Mouse (Mus musculus) Muller cell, postnatal 12 days (primary cell): Measurements from ENCODE around the gene Shisa6.

Source experiments
- DNase-seq: peaks from one replicate; pipeline ENCODE4 v3.0.0-alpha.2; 2015; ENCODE audit errors: inconsistent ontology term

Gene Shisa6

GRCm38 (mm10) chr11:66525371-66526045, at the start of gene Shisa6:
TSS of gene Shisa6 (minus strand) at chr11:66525964.
- DNase-seq = peak; percentile 25

- DNase-seq = peak; percentile 62
Measured at GRCm38 (mm10) chr11:66573888-66574287, 48.1 kb upstream of the Shisa6 start.

GRCm38 (mm10) chr11:66569045-66569444, 43.3 kb upstream of the Shisa6 start:
- no peak for DNase-seq

- no peak for DNase-seq
Measured at GRCm38 (mm10) chr11:66568386-66568791, 42.6 kb upstream of the Shisa6 start.

GRCm38 (mm10) chr11:66567382-66567781, 41.6 kb upstream of the Shisa6 start:
- no peak for DNase-seq

GRCm38 (mm10) chr11:66562274-66562673, 36.5 kb upstream of the Shisa6 start:
- DNase-seq = no peak

GRCm38 (mm10) chr11:66537820-66538219, 12.1 kb upstream of the Shisa6 start:
- DNase-seq = no peak

GRCm38 (mm10) chr11:66535866-66536265, 10.1 kb upstream of the Shisa6 start:
- DNase-seq = no peak

- DNase-seq = peak; percentile 65
Measured at GRCm38 (mm10) chr11:66535156-66535555, 9.4 kb upstream of the Shisa6 start.

GRCm38 (mm10) chr11:66534291-66534690, 8.5 kb upstream of the Shisa6 start:
- DNase-seq = no peak

- no peak for DNase-seq
Measured at GRCm38 (mm10) chr11:66528146-66528545, 2.4 kb upstream of the Shisa6 start.

GRCm38 (mm10) chr11:66527343-66527742, 1.6 kb upstream of the Shisa6 start:
- no peak for DNase-seq

GRCm38 (mm10) chr11:66526981-66527320, 1.2 kb upstream of the Shisa6 start:
- DNase-seq = no peak

- peak; percentile 43 for DNase-seq
Measured at GRCm38 (mm10) chr11:66526046-66526980, 549 bp upstream of the Shisa6 start.

GRCm38 (mm10) chr11:66524251-66524650, 1.5 kb downstream of the Shisa6 start:
- DNase-seq = no peak

- DNase-seq = no peak
Measured at GRCm38 (mm10) chr11:66522376-66522775, 3.4 kb downstream of the Shisa6 start.

- DNase-seq = no peak
Measured at GRCm38 (mm10) chr11:66519386-66519785, 6.4 kb downstream of the Shisa6 start.

- DNase-seq = no peak
Measured at GRCm38 (mm10) chr11:66514346-66514745, 11.4 kb downstream of the Shisa6 start.

GRCm38 (mm10) chr11:66500951-66501350, 24.8 kb downstream of the Shisa6 start:
- no peak for DNase-seq

GRCm38 (mm10) chr11:66498857-66499445, 26.8 kb downstream of the Shisa6 start:
- DNase-seq = no peak

GRCm38 (mm10) chr11:66496235-66496634, 29.5 kb downstream of the Shisa6 start:
- no peak for DNase-seq

- no peak for DNase-seq
Measured at GRCm38 (mm10) chr11:66494391-66494790, 31.4 kb downstream of the Shisa6 start.

GRCm38 (mm10) chr11:66487765-66488164, 38.0 kb downstream of the Shisa6 start:
- DNase-seq = no peak
